Mouse (Mus musculus): ENCODE results near the gene Rnf208. TPM values are rescaled to one million over a fixed set of nuclear protein-coding genes. Genes with fewer than 3 reads are reported as not detected.
A peak's percentile ranks its signal among the peaks of the same experiment; 100 is the strongest.

Rnf208 gene
- total RNA-seq, 1 experiment: 4.8 TPM

- H3K4me3 ChIP-seq (ENCODE audit: insufficient read depth in 1 of 2, low read depth in 1 of 2, low read length in 2 of 2, poor library complexity in 1 of 2, severe bottlenecking in 1 of 2): peak overlapping the region; percentile 68 to 88
- peak overlapping the region; percentile 93 for H3K27ac ChIP-seq (ENCODE audit: insufficient read depth, low read depth, low read length, poor library complexity, severe bottlenecking)
- peak; percentile 98 for DNase-seq (ENCODE audit: low read depth, low spot score)
- H3K4me1 ChIP-seq (ENCODE audit: control insufficient read depth in 2 of 2, insufficient read depth in 2 of 2, low read length in 2 of 2, poor library complexity in 1 of 2): peaks cover 6 to 21% of the 10 kb centered on the region in 2 experiments; a peak in 3 of 4 replicates
- no peaks in the 10 kb centered on the region for H3K9me3 ChIP-seq (ENCODE audit: control insufficient read depth, insufficient read depth, low read depth, low read length)
- in situ Hi-C loops (cut with MboI; ENCODE audit: low sequenced_read_pairs in 2 of 2, unreplicated experiment in 2 of 2): no loop called here
- peak overlapping the region; percentile 76 for H3K9ac ChIP-seq (ENCODE audit: insufficient read depth, low read depth, low read length, poor library complexity, severe bottlenecking)
- peak; percentile 94 for TF ChIP-seq CHD2 (IDR thresholded peaks at IDR 0.05; ENCODE audit: low read depth, low read length)
- peak; percentile 55; the same call in 1 of the 2 replicates for TF ChIP-seq HCFC1 (IDR thresholded peaks at IDR 0.05; ENCODE audit: borderline replicate concordance, insufficient read depth, low read length)
- no peak for TF ChIP-seq ZC3H11A (IDR thresholded peaks at IDR 0.05; ENCODE audit: borderline replicate concordance, low read depth, low read length)
- H3K36me3 ChIP-seq (ENCODE audit: control insufficient read depth, insufficient read depth, low read length, poor library complexity, severe bottlenecking): peaks cover 25% of the 10 kb centered on the region
Observed at GRCm38 (mm10) chr2:25224766-25225752, 17.0 kb upstream of the Rnf208 start.

GRCm38 (mm10) chr2:25225811-25226379 lies 16.2 kb upstream of the Rnf208 start:
- peaks cover 25% of the 10 kb centered on the region for H3K36me3 ChIP-seq (ENCODE audit: control insufficient read depth, insufficient read depth, low read length, poor library complexity, severe bottlenecking)
- TF ChIP-seq ZC3H11A (IDR thresholded peaks at IDR 0.05; ENCODE audit: borderline replicate concordance, low read depth, low read length) (no peak), HCFC1 (IDR thresholded peaks at IDR 0.05; ENCODE audit: borderline replicate concordance, insufficient read depth, low read length) (no peak), ZNF384 (IDR thresholded peaks at IDR 0.05; ENCODE audit: low read depth, low read length) (no peak), CHD2 (IDR thresholded peaks at IDR 0.05; ENCODE audit: low read depth, low read length) (no peak), MAFK (IDR thresholded peaks at IDR 0.05; ENCODE audit: insufficient read depth, low read depth, low read length) (no peak)
- no peaks in the 10 kb centered on the region for H3K9me3 ChIP-seq (ENCODE audit: control insufficient read depth, insufficient read depth, low read depth, low read length)
- peak overlapping the region; percentile 68 to 88; a peak in 3 of 4 replicates for H3K4me3 ChIP-seq (ENCODE audit: insufficient read depth in 1 of 2, low read depth in 1 of 2, low read length in 2 of 2, poor library complexity in 1 of 2, severe bottlenecking in 1 of 2)
- peaks cover 6 to 24% of the 10 kb centered on the region in 2 experiments; a peak in 3 of 4 replicates for H3K4me1 ChIP-seq (ENCODE audit: control insufficient read depth in 2 of 2, insufficient read depth in 2 of 2, low read length in 2 of 2, poor library complexity in 1 of 2)
- in situ Hi-C loops (cut with MboI; ENCODE audit: low sequenced_read_pairs in 2 of 2, unreplicated experiment in 2 of 2): no loop called here
- H3K27ac ChIP-seq (ENCODE audit: insufficient read depth, low read depth, low read length, poor library complexity, severe bottlenecking): peak overlapping the region; percentile 93; the same call in 1 of the 2 replicates
- peak overlapping the region; percentile 67; the same call in 1 of the 2 replicates for H3K9ac ChIP-seq (ENCODE audit: insufficient read depth, low read depth, low read length, poor library complexity, severe bottlenecking)
- DNase-seq (ENCODE audit: low read depth, low spot score): no peak

- TF ChIP-seq HCFC1 (IDR thresholded peaks at IDR 0.05; ENCODE audit: borderline replicate concordance, insufficient read depth, low read length): no peak
- no peak for TF ChIP-seq CHD2 (IDR thresholded peaks at IDR 0.05; ENCODE audit: low read depth, low read length)
- H3K9me3 ChIP-seq (ENCODE audit: control insufficient read depth, insufficient read depth, low read depth, low read length): no peaks in the 10 kb centered on the region
- in situ Hi-C loops (cut with MboI; ENCODE audit: low sequenced_read_pairs in 2 of 2, unreplicated experiment in 2 of 2): no loop called here
- no peak overlapping the region for H3K9ac ChIP-seq (ENCODE audit: insufficient read depth, low read depth, low read length, poor library complexity, severe bottlenecking)
- peaks cover 18% of the 10 kb centered on the region for H3K36me3 ChIP-seq (ENCODE audit: control insufficient read depth, insufficient read depth, low read length, poor library complexity, severe bottlenecking)
- peaks cover 9 to 24% of the 10 kb centered on the region in 2 experiments; a peak in 3 of 4 replicates for H3K4me1 ChIP-seq (ENCODE audit: control insufficient read depth in 2 of 2, insufficient read depth in 2 of 2, low read length in 2 of 2, poor library complexity in 1 of 2)
- H3K4me3 ChIP-seq (ENCODE audit: insufficient read depth in 1 of 2, low read depth in 1 of 2, low read length in 2 of 2, poor library complexity in 1 of 2, severe bottlenecking in 1 of 2): no peak overlapping the region
- no peak for DNase-seq (ENCODE audit: low read depth, low spot score)
- H3K27ac ChIP-seq (ENCODE audit: insufficient read depth, low read depth, low read length, poor library complexity, severe bottlenecking): no peak overlapping the region
Observed at GRCm38 (mm10) chr2:25226864-25227263, 15.2 kb upstream of the Rnf208 start.

- no peak for DNase-seq (ENCODE audit: low read depth, low spot score)
- Histone ChIP-seq H3K4me1 (ENCODE audit: control insufficient read depth in 2 of 2, insufficient read depth in 2 of 2, low read length in 2 of 2, poor library complexity in 1 of 2) (peaks cover 9 to 24% of the 10 kb centered on the region in 2 experiments; a peak in 3 of 4 replicates), H3K4me3 (ENCODE audit: insufficient read depth in 1 of 2, low read depth in 1 of 2, low read length in 2 of 2, poor library complexity in 1 of 2, severe bottlenecking in 1 of 2) (no peak overlapping the region), H3K9ac (ENCODE audit: insufficient read depth, low read depth, low read length, poor library complexity, severe bottlenecking) (no peak overlapping the region), H3K9me3 (ENCODE audit: control insufficient read depth, insufficient read depth, low read depth, low read length) (no peaks in the 10 kb centered on the region), H3K36me3 (ENCODE audit: control insufficient read depth, insufficient read depth, low read length, poor library complexity, severe bottlenecking) (peaks cover 14% of the 10 kb centered on the region), H3K27ac (ENCODE audit: insufficient read depth, low read depth, low read length, poor library complexity, severe bottlenecking) (no peak overlapping the region)
- in situ Hi-C loops (cut with MboI; ENCODE audit: low sequenced_read_pairs in 2 of 2, unreplicated experiment in 2 of 2): no loop called here
- TF ChIP-seq ZC3H11A (IDR thresholded peaks at IDR 0.05; ENCODE audit: borderline replicate concordance, low read depth, low read length) (no peak), CHD2 (IDR thresholded peaks at IDR 0.05; ENCODE audit: low read depth, low read length) (no peak), MAFK (IDR thresholded peaks at IDR 0.05; ENCODE audit: insufficient read depth, low read depth, low read length) (no peak), ZNF384 (IDR thresholded peaks at IDR 0.05; ENCODE audit: low read depth, low read length) (no peak), HCFC1 (IDR thresholded peaks at IDR 0.05; ENCODE audit: borderline replicate concordance, insufficient read depth, low read length) (no peak)
Observed at GRCm38 (mm10) chr2:25227406-25227805, 14.6 kb upstream of the Rnf208 start.

Measured in ES-E14 (cell line).